Mouse (Mus musculus) left cerebral cortex, adult 2 months (tissue): ENCODE results near the gene Col26a1. TPM values are rescaled to one million over a fixed set of nuclear protein-coding genes. Genes with fewer than 3 reads are reported as not detected.

Experiments
- DNase-seq, 2 experiments: peaks; one replicate each; pipeline ENCODE4 v3.0.0; 2021 to 2022; ENCODE audit warnings: low spot score in 2 of 2, mixed read lengths in 1 of 2; ENCODE audit errors: extremely low spot score in 1 of 2
- H3K27ac ChIP-seq: fragments of 200-600 bp; 2 replicates; pipeline ENCODE4 v1.8.1; 2022
- H3K4me3 ChIP-seq: fragments of 200-600 bp; 2 replicates; pipeline ENCODE4 v1.8.1; 2022
- CTCF ChIP-seq: fragments of 200-600 bp; IDR thresholded peaks from 2 replicates; pipeline ENCODE4 v1.8.1; 2022; ENCODE audit warnings: antibody characterized with exemption, mild to moderate bottlenecking, moderate library complexity
- intact Hi-C: fragments of 180-260 bp; cut with DNase I; formaldehyde crosslinking; loops from one replicate; pipeline ENCODE4 v1.15.1; 2025
- total RNA-seq, 2 experiments: library from RNA; stranded (reverse); gene quantifications; 2 replicates each; pipeline ENCODE4 v1.2.3; 2021

The Col26a1 gene
- total RNA-seq, 2 experiments from 2014 or later: 9.4 to 12.8 TPM

- no peak for TF ChIP-seq CTCF
- intact Hi-C loops: no loop called here
- DNase-seq: no peak
- no peak within 1 kb of the TSS for H3K27ac ChIP-seq
- no peak within 1 kb of the TSS for H3K4me3 ChIP-seq
Observed at GRCm38 (mm10) chr5:136692784-136693183, 190.2 kb downstream of the Col26a1 start, which contains the start of gene Myl10. TSS of gene Myl10 (plus strand) at chr5:136693146.

Other genes with a start within 250 kb of the Col26a1 start
- not detected for gene Myl10, start 190.1 kb downstream of the Col26a1 start, total RNA-seq
- gene Ift22, start 24.9 kb upstream of the Col26a1 start, total RNA-seq: 10 to 100 TPM; 94.8 to 95.0 TPM
- gene Fis1, start 70.1 kb upstream of the Col26a1 start, total RNA-seq: 100 to 1,000 TPM; 256 to 271 TPM
- gene Cldn15, start 83.4 kb upstream of the Col26a1 start, total RNA-seq: under 1 TPM; 0.30 to 0.32 TPM
- gene Plod3, start 103.8 kb upstream of the Col26a1 start, total RNA-seq: 10 to 100 TPM; 38.7 to 39.1 TPM
- gene Znhit1, start 104.8 kb upstream of the Col26a1 start, total RNA-seq: 10 to 100 TPM; 82.0 to 91.0 TPM
- 100 to 1,000 TPM; 433 to 446 TPM for gene Vgf, start 143.2 kb upstream of the Col26a1 start, total RNA-seq
- 100 to 1,000 TPM; 349 to 354 TPM for gene Ap1s1, start 162.9 kb upstream of the Col26a1 start, total RNA-seq
- gene Serpine1, start 189.1 kb upstream of the Col26a1 start, total RNA-seq: 1 to 10 TPM in 1 of 2 experiments, under 1 TPM in 1; 0.91 to 1.1 TPM
- 1 to 10 TPM; 4.3 to 5.7 TPM for gene Trim56, start 233.0 kb upstream of the Col26a1 start, total RNA-seq